Mouse (Mus musculus) liver, embryonic 14.5 days (tissue): ENCODE measurements around the gene D930048N14Rik.

ENCODE experiments used
- CTCF ChIP-seq: IDR thresholded peaks from 2 replicates; pipeline ENCODE4 v1.5.1; 2016; ENCODE audit warnings: antibody characterized with exemption, low read depth, control low read depth
- EP300 ChIP-seq: IDR thresholded peaks from 2 replicates; pipeline ENCODE4 v1.6.1; 2016; ENCODE audit warnings: antibody characterized with exemption, low read depth

GRCm38 (mm10) chr11:51606447-51607095 lies 44.2 kb upstream of the D930048N14Rik start, which contains the start of gene Hnrnpab:
- TF ChIP-seq EP300 = no peak
- no peak for TF ChIP-seq CTCF
